Mouse (Mus musculus) megakaryocyte-erythroid progenitor cell, adult 5-6 weeks (primary cell): ENCODE measurements around the gene Fam173a. TPM values are rescaled to one million over a fixed set of nuclear protein-coding genes. Genes with fewer than 3 reads are reported as not detected.
A peak's percentile ranks its signal among the peaks of the same experiment; 100 is the strongest.

Experiments
- ATAC-seq: replicated peaks from 2 replicates; pipeline ENCODE4 v1.8.0; 2016; ENCODE audit warnings: mild to moderate bottlenecking, inconsistent platforms; ENCODE audit not compliant: severe bottlenecking, poor library complexity, low FRiP score, low TSS enrichment
- total RNA-seq, 2 experiments: library from RNA; stranded (forward) in 1 of 2; stranded (reverse) in 1 of 2; fragments of 200-1000, 215-1000 nt in 1 of 2; fragments of >200 nt in 1 of 2; fragmentation: Nextera tagmentation in 1 of 2; gene quantifications; 2 replicates each; pipeline ENCODE4 v1.2.3; 2014 to 2017

Fam173a gene
- total RNA-seq, 2 experiments from 2014 or later = 11.1 to 172 TPM

GRCm38 (mm10) chr17:25806507-25806906 lies 13.8 kb upstream of the Fam173a start:
- ATAC-seq = no peak

DNA sequence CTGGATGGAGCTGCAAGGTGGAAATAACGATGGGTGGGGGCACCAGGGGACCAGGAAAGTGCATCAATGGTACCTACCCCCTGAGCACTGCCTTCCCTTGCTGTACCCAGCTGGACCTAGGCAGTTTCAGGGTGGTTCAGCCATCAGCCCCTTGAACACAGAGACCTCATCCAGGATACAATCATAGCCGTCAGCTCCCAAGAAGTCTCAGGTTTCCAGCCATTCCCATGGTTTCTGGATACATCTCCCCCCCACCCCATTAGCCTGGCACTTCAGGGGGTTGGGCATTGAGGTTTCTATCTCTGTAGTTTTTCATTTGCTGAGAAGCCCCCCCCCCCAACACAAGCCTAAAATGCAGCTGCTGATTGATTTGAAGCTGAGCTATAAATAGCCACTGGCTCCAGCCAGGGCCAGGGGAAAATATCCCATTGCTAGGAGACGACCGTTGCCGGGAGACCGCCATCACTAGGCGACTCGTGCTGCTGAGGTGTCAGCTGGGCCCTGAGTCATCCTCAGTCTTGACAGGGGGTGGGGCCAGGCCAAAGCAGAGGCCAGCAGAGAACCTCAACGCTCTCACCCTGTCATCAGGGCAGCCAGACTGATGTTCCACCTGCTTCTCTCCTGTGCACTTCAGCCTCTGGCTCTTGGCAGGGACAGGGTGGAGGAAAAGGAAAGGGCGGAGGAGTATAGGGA lies 10.3 kb upstream of the Fam173a start:
- no peak for ATAC-seq

- peak; percentile 71 for ATAC-seq
These were observed 8.3 kb upstream of the Fam173a start for GRCm38 (mm10) chr17:25801029-25801428.

GRCm38 (mm10) chr17:25796951-25797369 lies 4.3 kb upstream of the Fam173a start, which contains the start of gene Metrn:
Gene Metrn (minus strand): TSS chr17:25797136.
- ATAC-seq = peak; percentile 62

- no peak for ATAC-seq
These were observed 3.6 kb upstream of the Fam173a start for GRCm38 (mm10) chr17:25796211-25796771.

DNA sequence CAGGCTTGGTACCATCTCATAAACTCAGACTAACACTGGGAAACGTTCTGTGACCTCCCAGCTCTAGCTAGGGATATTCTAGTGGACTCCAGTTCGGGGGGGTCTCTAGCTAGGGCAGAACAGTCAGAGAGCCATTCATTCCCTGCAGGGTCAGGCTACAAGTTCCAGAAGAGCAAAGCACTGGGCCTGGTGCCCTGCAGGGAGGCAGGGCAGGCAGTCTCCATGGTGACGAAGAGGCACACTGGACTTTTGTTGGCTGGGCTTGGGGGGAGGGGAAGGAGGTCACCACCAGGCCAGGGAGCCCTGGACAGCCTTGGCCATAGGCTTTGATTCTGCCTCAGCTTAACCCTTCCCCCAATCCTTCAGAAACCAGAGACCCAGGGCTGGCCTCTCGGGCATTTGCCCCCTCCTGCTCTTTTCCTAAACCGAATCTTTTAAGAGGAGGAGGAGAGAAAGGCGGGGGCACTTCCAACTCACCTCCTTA lies 3.0 kb upstream of the Fam173a start, which contains the start of gene AC134908.4:
TSS of gene AC134908.4 (minus strand) at position 51 of the 484 bp plus-strand sequence.
- ATAC-seq = no peak

DNA sequence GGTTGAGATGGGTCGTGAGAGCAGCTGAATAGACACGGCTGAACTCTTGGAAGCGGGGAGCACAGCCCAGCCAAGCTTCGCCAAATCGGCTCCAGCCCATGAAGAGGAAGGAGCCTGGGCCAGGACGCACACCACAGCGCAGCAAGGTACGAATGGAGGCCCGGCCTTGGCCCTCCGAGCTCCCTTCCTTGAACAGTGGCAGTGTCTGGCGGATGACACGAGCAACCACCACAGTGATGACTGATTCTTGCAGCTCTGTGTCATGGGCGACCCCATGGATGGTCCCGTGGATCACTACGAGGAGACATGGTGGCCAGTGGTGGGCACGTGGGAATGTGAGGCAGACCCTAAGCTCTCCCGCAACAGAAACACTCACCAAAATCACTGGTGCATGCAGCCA lies 2.3 kb upstream of the Fam173a start:
- no peak for ATAC-seq

DNA sequence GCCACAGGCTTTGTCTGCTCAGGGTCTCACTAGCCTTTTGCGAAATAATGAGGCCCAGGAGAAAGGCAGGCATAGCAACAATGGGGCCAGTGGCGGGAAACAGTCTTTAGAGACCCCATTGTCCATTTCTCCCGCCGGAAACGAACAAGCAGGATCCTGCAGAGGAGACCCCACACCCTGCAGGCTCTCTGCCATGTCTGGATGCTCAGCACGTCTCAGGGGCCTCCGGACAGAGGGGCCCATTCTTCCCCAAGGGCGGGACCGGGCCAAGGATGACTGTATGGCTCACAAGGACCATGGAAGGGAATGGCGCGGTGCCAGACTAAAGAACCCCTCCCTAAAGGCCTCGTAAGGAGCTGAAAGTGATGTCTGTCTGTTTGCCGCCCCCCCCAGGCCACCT lies 1.5 kb upstream of the Fam173a start:
- no peak for ATAC-seq

- ATAC-seq = peak; percentile 55
These were observed 716 bp downstream of the Fam173a start for GRCm38 (mm10) chr17:25791843-25792527.

DNA sequence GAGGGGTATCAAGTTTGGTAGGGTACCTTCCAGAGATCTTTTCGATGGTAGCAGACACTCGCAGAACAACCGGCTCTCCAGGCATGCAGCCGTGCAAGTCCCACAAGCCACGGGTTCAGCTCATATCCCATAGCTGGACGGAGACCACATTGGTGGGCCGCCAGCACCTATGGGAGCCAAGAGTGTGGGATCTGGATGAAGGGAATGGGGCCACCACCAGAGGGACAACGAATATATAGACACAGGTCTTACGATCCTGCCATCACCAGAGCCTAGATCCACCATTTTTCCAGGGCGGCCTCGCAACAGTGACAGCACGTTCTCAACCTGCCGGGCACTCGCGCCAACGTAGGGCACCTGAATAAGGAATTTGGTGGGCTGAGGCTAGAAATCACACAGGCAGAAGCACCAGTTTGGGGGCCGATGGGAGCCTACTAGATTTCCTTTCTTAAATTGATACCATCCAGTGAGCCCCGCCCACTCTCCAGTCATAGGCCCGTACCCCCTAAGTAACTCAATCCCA lies 1.3 kb downstream of the Fam173a start:
- ATAC-seq = no peak

DNA sequence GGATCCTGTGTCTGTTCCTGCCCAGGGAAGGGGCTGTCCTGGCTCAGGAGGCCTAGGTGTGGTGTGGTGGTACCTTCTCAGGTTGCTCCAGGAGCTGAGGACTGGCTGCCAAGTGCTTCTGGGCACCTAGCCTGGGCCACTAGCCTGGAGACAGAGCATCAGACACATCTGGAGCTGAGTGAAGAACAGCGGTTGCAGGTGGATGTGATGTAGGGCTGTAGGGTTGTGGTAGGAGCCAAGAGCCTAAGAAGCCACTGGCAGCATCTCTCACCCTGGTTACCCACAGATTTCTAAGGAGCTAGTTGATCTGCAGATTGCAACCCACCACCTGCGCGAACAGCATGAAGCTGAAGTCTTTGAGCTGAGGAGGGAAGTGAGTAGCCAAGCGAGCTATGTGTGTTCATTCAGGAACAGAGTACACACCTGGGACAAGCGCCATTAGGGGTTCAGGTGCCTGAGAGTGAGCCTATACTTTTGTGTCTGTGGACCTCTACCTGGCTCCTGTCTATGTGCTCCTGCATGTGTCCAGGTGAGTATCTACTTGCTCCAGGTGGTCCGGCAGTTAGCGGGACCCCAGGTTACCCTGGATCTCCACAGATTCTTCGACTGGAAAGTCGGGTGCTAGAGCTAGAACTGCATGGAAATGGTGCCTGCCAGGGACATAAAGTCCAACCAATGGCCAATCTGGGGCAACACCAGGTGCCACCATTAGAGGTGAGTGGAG lies 5.8 kb downstream of the Fam173a start:
- ATAC-seq = no peak

DNA sequence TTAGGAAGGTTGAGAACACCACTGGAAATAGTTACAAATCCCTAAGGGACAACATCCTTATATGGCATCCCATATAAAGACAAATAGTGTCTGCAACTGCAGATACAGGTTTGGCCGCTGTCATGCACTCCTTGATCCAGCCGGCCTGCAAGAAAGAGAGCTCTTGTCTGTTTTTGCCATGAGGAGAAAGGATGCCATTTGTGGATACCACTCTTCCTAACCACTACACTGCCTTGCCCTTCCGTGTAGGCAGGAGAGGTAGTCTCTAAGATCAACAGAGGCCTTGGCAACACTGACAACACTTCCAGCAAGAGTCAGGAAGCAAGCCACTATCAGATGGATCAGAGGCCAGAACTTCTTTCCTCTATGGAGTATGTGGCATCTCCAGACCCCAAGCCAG lies 6.4 kb downstream of the Fam173a start, which contains the start of gene Ccdc78:
TSS of gene Ccdc78 (plus strand) at position 301 of the 400 bp plus-strand sequence.
- ATAC-seq = no peak

- ATAC-seq = peak; percentile 83
These were observed 7.4 kb downstream of the Fam173a start, which contains the start of gene Haghl for GRCm38 (mm10) chr17:25785281-25785745. Gene Haghl (minus strand): TSS chr17:25785673.

DNA sequence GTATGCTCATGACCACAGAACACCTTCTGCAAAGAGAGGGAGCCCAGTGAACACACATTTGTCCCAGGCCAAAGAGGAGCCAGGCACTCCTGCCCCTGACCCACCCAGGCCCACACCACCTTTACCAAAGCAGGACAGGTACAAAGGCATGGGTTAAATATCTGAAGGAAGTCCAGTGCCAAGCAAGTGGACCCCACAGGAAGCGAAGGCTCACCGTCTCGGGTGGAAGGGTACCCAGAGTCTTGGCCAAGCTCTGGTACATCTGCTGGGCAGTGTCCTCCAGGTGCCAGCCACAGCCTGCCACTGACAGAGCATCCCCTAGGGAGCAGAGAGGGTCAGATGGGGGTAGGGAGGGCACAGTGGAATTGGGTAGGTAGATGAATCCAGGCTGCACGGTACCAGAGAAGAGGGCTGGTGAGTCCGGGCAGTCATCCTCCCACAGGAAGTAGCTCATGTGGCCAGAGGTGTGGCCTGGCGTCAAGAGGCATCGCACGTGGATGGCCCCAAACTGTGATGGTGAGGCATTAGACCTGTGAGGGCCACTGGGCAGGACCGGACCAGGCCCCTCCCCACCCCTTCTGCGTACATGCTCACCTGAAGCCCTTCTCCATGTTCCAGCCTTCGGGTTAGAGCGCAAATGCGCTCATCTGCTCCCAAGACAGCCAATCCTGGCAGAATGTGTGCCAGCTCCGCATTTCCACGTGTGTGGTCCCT lies 8.7 kb downstream of the Fam173a start:
- no peak for ATAC-seq

DNA sequence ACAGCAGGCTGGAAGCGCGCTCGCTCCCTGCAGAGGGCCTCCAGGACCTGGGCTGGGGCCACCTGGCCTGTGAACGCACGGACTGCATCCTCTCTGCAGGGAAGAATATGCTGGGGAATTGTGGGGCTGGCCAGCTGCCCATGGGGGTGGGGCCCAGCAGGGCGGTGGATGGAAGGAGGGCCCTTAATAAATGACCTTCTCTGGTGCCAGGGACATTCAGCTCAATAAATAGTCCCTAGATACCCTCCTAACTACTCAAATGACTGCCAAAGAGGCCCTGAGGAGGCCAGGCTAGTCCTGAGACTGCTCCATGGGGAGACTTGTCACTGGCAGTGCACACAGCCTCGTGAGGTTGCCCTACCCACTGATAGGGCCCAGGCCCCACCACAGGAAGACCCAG lies 9.6 kb downstream of the Fam173a start:
- no peak for ATAC-seq

DNA sequence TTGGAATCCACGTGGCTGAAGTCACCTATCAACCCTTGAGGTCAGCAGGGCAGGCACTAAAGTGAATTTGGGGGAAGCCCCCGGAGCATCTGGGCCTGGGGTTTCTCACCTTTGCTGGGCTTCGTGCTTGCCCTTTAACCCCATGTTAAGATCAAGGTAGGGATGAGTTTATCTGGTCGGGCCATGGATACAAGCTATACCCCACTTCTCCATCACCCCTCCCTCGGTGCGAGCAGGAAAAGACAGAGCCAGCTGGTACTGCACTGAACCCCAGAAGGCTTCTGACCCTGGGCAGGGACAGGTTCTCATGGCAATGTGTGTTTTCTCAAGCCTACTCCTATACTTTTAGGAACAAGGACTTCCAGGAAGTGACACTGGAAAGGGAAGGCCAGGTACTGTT lies 11.4 kb downstream of the Fam173a start:
- no peak for ATAC-seq

- no peak for ATAC-seq
These were observed 14.8 kb downstream of the Fam173a start for GRCm38 (mm10) chr17:25777948-25778347.

DNA sequence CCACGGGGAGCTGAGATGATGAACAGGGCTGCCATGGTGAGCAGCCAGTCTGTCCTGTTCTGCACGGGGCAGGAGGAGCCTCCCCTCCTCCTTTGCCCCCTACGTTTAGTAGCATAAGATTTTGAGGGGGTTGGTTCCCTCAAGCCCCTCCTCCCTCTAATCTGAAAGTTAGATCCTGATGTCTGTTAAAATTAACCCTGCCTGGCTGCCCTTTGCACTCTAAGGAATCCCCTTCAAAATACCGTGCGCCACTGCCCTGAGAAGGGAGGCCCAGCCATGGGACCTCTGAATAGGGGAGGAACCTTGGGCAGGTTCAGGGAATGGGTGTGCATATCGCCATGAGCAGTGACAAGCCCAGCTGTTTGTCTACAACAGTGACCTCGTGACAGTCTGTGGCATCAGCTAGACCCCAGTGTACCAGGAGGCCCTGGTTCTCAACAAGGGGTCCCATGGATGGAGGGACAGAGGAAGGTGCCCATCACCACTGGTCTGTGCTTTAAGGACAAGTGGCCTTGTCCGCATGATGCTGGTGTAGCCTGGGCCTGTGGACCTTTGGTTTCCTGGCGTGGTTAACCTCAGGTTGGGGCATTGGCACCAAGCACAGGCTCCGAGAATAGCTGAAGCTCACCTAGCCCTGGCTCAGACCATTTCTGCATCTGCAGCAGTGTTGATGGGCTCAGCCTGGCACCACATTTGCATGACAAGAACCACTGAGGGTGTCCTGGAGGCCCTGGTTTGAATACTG lies 17.2 kb downstream of the Fam173a start:
- no peak for ATAC-seq
